Mouse (Mus musculus) limb, embryonic 14.5 days (tissue): ENCODE measurements around the gene Tbc1d24. TPM values are rescaled to one million over a fixed set of nuclear protein-coding genes. Genes with fewer than 3 reads are reported as not detected.

ENCODE experiments used
- ATAC-seq: fragments of 200-750 bp; cut with Nextera tagmentation; 2 replicates; pipeline ENCODE4 v1.8.0; 2017; ENCODE audit warnings: low read depth, moderate number of reproducible peaks, moderate TSS enrichment; ENCODE audit not compliant: low FRiP score
- DNase-seq: peaks from one replicate; pipeline ENCODE4 v3.0.0-alpha.2; 2015; ENCODE audit warnings: low spot score
- H3K27ac ChIP-seq: fragments of 300-500 bp; sonication (generic); replicated peaks from 2 replicates; pipeline ENCODE4 v1.5.1; 2014; ENCODE audit warnings: low read depth, mild to moderate bottlenecking, low read length, moderate library complexity, mixed read lengths
- H3K27me3 ChIP-seq: fragments of 300-500 bp; sonication (generic); 2 replicates; pipeline ENCODE4 v1.6.1; 2014; ENCODE audit warnings: low read length, mixed read lengths; ENCODE audit not compliant: control insufficient read depth, insufficient read depth
- H3K36me3 ChIP-seq: fragments of 300-500 bp; sonication (generic); 2 replicates; pipeline ENCODE4 v1.6.1; 2014; ENCODE audit warnings: mild to moderate bottlenecking, low read length, moderate library complexity, mixed read lengths; ENCODE audit not compliant: control insufficient read depth, insufficient read depth
- H3K4me1 ChIP-seq: fragments of 300-500 bp; sonication (generic); 2 replicates; pipeline ENCODE4 v1.6.1; 2014; ENCODE audit warnings: antibody characterized with exemption, low read length, mixed read lengths; ENCODE audit not compliant: control insufficient read depth, insufficient read depth
- H3K4me2 ChIP-seq: fragments of 300-500 bp; sonication (generic); replicated peaks from 2 replicates; pipeline ENCODE4 v1.6.1; 2014; ENCODE audit warnings: low read depth, mild to moderate bottlenecking, low read length, moderate library complexity; ENCODE audit not compliant: severe bottlenecking
- H3K4me3 ChIP-seq: fragments of 300-500 bp; sonication (generic); replicated peaks from 2 replicates; pipeline ENCODE4 v1.5.1; 2014; ENCODE audit warnings: low read length
- H3K9ac ChIP-seq: fragments of 300-500 bp; sonication (generic); 2 replicates; pipeline ENCODE4 v1.6.1; 2014; ENCODE audit warnings: mild to moderate bottlenecking, low read depth, low read length, moderate library complexity; ENCODE audit not compliant: severe bottlenecking
- H3K9me3 ChIP-seq: fragments of 300-500 bp; sonication (generic); 2 replicates; pipeline ENCODE4 v1.6.1; 2016; ENCODE audit warnings: low read length; ENCODE audit not compliant: control insufficient read depth
- POLR2A ChIP-seq: fragments of 200-500 bp; IDR thresholded peaks from 2 replicates; pipeline ENCODE4 v1.8.0; 2012; ENCODE audit warnings: inconsistent platforms, mild to moderate bottlenecking, moderate library complexity, borderline replicate concordance; ENCODE audit not compliant: insufficient read depth, insufficient read length; ENCODE audit errors: extremely low read depth
- WGBS: fragments of 180-500 bp; shearing (Covaris S2); extraction: QIAGEN DNeasy Blood & Tissue Kit; methylation state at CpG from one replicate; pipeline ENCODE4 v1.1.7; 2014; 5-methylcytosine and 5-hydroxymethylcytosine counted together
- polyA plus RNA-seq, 2 experiments: library from polyadenylated mRNA; depleted of rRNA in 1 of 2; stranded (reverse) in 1 of 2; unstranded in 1 of 2; fragments of >200 nt; fragmentation: Nextera tagmentation in 1 of 2; extraction: Ambion mirVana in 1 of 2; gene quantifications; 2 replicates each; pipeline versions ENCODE4 v1.2.1 to v1.2.3; 2012 to 2014

The Tbc1d24 gene
- polyA plus RNA-seq, 2 experiments, result 6.3 to 31.9 TPM

DNA sequence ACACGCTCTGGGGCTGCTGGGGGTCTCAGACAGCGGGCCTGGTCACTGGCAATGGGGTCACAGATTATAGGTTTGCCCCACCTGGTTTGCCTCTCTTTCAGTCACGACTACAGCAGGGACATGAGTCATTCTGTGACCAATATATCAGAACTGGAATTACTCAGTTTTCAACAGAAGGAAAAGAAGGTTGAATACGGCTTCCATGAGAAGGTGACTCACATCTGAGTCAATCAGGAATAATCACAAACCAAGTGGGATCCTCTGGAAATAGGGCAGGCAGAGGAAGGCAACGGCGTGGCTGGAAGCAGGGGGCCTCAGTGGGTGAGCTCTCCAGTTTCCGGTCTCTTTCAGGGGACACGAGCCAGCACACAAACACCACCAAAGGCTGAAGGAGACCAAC lies 38.7 kb upstream of the Tbc1d24 start:
- H3K27ac ChIP-seq, result no peak overlapping the region
- no peak for TF ChIP-seq POLR2A
- H3K9ac ChIP-seq, result no peak overlapping the region
- ATAC-seq, result no peak
- DNase-seq, result no peak
- H3K36me3 ChIP-seq, result peaks cover 85% of the 10 kb centered on the region
- no peaks in the 10 kb centered on the region for H3K4me1 ChIP-seq
- H3K9me3 ChIP-seq, result peaks cover 9% of the 10 kb centered on the region; the same call in 1 of the 2 replicates
- H3K27me3 ChIP-seq, result no peaks in the 10 kb centered on the region
- H3K4me3 ChIP-seq, result no peak overlapping the region
- WGBS, result 99% methylated on average over 8 of the region's 8 CpGs
- no peak overlapping the region for H3K4me2 ChIP-seq

DNA sequence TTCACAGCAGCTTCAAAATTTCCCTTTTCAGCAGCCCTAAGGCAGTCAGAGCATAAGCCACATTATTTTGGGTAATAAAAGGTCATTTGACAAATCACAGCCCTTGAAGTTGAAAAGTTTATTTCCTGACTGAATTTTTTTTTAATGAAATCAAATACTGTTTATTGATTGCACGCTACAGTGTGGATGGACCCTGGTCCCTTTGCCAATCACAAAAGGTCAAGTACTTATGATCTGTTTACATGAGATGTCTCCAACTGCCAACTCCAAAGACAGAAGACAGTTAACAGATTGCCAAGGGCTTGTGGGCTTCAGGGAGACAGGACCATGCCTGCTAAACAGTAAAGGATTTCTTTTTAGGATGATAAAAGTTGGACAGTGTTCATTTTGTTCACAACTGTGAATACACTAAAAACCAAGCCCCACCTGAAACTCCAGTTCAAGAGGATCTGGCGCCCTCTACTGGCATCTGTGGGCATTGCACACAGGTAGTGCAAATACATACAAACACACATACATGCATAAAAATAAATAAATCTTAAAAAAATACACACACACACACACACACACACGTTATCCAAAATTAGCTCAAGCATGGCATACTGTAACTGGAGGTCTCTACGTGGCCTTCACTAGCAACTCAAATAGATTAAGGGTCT lies 38.1 kb upstream of the Tbc1d24 start:
- 91% methylated on average over 4 of the region's 4 CpGs for WGBS
- Histone ChIP-seq H3K4me3 (no peak overlapping the region), H3K36me3 (peaks cover 85% of the 10 kb centered on the region), H3K27me3 (no peaks in the 10 kb centered on the region), H3K9ac (no peak overlapping the region), H3K9me3 (peaks cover 9% of the 10 kb centered on the region; the same call in 1 of the 2 replicates), H3K27ac (no peak overlapping the region), H3K4me2 (no peak overlapping the region), H3K4me1 (no peaks in the 10 kb centered on the region)
- DNase-seq (no peak), ATAC-seq (no peak)
- no peak for TF ChIP-seq POLR2A

DNA sequence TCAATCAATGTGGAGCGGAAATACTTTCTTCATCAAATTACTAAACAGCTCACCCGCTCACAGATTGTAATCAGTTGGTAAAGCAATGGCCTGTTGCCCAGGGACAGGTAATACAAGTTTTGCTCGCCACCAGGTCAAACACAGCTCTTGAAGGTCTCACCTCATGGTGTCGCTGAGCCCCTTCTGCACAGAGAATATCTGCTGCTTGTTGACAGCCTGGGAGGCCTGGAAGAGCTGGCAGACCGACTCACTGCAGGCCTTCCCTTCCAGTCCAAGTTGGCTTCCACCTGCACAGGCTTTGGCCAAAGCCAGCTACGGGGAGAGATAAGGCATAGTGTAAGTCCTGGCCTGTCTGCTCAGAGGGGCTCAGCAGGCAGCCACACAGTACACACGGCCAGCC lies 31.6 kb upstream of the Tbc1d24 start:
- ATAC-seq (no peak), DNase-seq (no peak)
- Histone ChIP-seq H3K9me3 (no peaks in the 10 kb centered on the region), H3K27me3 (no peaks in the 10 kb centered on the region), H3K4me3 (no peak overlapping the region), H3K27ac (no peak overlapping the region), H3K9ac (no peak overlapping the region), H3K4me1 (no peaks in the 10 kb centered on the region), H3K4me2 (no peak overlapping the region), H3K36me3 (peaks cover 98% of the 10 kb centered on the region)
- TF ChIP-seq POLR2A, result no peak
- 95% methylated on average over 7 of the region's 7 CpGs for WGBS

DNA sequence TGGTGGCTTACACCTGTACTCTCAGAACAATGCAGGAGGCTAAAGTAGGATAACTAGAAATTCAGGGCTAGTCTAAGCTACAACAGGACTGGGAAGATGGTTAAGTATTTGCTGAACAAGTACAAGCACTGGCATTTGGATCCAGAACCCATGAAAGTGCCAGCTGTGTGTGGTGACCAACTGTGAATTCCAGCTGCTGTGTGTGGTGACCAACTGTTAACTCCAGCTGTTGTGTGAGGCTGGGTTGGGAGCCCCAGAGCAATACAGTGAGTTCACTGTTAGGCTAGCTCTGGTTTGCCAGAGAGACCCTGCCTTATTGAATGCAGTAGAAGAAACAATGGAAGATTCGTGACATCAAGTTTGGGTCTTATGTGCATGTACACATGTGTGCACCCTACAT lies 31.1 kb upstream of the Tbc1d24 start:
- no peak for TF ChIP-seq POLR2A
- DNase-seq (no peak), ATAC-seq (no peak)
- no peaks in the 10 kb centered on the region for H3K27me3 ChIP-seq
- H3K9me3 ChIP-seq, result no peaks in the 10 kb centered on the region
- no peak overlapping the region for H3K4me2 ChIP-seq
- H3K9ac ChIP-seq, result no peak overlapping the region
- no peaks in the 10 kb centered on the region for H3K4me1 ChIP-seq
- 90% methylated on average over 1 of the region's 1 CpGs for WGBS
- H3K27ac ChIP-seq, result no peak overlapping the region
- peaks cover 97% of the 10 kb centered on the region for H3K36me3 ChIP-seq
- H3K4me3 ChIP-seq, result no peak overlapping the region

DNA sequence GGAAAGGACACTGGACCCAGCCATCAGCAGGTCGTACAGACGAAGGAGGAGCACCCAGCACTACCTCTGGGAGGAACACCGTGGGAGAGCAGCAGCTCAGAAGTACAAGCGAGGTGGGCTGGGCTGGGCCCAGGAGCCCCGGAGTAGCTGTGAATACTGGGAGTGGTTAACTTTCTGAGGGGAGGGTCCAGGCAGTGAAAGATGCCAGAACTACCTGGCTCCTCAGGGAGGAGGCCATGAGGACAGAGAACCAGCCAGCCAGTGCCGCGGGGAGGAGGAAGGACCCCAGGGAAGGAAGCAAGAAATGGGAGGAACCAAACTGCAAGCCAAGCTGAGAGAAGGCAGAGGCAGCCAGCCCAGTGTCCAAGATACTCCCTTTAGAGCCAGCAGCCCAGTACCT lies 22.6 kb upstream of the Tbc1d24 start:
- 81% methylated on average over 7 of the region's 7 CpGs for whole genome bisulfite sequencing

More for the DNA sequence above, 22.6 kb upstream of the Tbc1d24 start:
- Histone ChIP-seq H3K36me3 (peaks cover 95% of the 10 kb centered on the region), H3K4me3 (no peak overlapping the region), H3K4me1 (no peaks in the 10 kb centered on the region), H3K4me2 (no peak overlapping the region), H3K27ac (no peak overlapping the region), H3K9ac (no peak overlapping the region), H3K27me3 (no peaks in the 10 kb centered on the region), H3K9me3 (no peaks in the 10 kb centered on the region)
- ATAC-seq (no peak), DNase-seq (no peak)
- no peak for TF ChIP-seq POLR2A
